Mouse (Mus musculus): ENCODE data around the gene Zfp781.
A peak's percentile ranks its signal among the peaks of the same experiment; 100 is the strongest.
"Not testable (repeated sequence)": the region's sequence is repeated elsewhere in the genome, so short reads cannot be mapped to it uniquely, and the experiment has no call there.

The Zfp781 gene

DNA sequence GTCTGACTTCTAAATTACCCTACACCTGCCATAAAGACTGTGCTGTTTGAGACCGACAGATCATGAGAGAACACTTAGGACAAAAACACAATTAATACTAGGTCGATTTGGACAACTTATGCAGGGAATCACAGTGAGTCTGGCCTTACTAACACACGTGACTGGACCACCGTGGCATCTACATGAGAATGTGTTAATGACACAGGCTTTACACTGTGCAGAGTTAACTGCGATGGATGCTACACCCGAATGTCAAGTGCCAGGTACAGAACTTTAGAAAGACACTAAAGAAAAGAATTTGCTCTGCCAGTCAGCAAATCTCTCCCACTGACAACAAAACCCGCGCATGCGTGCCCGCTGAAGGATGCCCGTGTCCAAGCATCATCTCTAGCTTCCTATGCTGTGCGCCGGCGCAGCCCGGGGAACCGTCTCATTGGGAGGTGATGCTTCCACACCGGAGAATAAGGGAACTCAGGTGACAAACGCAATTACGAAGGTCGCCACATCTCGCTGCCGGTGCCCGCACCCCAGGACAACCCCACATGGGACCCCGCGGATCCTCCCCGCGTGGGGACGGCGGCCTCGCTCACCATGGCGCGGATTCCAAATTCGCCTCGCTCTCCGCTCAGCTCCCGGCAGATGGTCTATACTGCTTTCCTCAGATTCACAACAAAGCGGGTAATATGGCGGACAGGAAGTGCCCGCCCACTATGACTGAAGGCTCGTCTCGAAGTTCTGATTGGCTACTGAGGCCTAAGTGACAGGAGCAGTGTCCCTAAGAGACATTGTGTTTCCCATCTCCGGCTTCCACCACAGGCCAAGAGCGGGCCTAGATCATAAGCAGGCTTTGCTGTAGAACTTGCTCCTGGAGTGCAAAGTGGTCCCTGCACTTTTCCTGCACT is at the start of gene Zfp781:
Gene Zfp781, minus strand, starts transcription at position 639 of the 902 bp plus-strand sequence.
- not testable (repeated sequence) for DNase-seq (ENCODE audit: low spot score in 2 of 2)

DNA sequence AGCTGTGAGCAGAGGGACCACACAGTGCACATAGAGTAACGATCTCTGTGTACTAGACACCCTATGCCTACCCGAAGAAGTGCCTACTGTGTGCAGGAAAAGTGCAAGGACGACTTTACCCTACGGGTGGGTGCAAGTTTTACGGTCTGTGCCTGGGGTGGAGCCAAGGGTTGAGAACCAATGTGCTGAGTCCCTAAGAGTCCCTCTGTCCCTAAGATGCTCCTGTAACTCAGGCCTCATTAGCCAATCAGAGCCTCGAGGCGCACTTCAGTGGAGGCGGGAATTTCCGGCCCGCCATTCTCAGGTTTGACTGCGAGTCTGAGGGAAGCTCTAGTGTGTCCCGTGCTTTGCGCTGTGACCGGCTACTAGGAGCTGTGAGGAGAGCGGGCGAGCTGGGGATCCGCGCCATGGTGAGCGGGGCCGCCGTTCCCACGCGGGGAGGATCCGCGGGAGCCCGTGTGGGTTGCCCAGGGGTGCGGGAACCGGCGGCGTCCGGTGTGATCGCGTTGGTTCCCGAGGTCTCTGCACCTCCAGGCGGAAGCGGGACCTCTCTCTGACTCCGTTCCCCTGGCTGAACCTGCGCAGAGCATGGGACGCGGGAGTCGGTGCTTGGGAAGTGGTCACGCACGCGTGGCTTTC is 48.2 kb upstream of the Zfp781 start:
- not testable (repeated sequence) for DNase-seq (ENCODE audit: low spot score in 2 of 2)

DNA sequence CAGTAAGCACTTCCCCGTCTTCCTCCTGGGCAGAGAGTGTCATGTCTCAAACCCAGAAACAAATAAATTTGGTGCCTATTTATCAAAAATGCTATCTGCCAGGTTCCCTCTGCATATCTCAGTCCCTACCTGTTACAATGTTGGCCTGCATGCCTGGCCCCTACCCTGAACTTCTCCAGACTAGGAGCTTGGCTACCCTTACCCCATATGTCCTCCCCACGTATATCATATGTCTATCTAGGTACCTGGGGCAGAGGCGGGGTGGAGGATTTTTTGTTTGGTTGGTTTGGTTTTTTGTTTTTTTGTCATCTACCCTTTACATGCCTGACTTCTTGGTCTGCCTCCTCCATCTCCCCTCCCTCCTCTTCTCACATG is 451 bp upstream of the Zfp781 start:
- DNase-seq (ENCODE audit: low spot score in 2 of 2), result not testable (repeated sequence)

- DNase-seq (ENCODE audit: low spot score in 2 of 2), result peak; percentile 3 to 4
These were observed 66.6 kb downstream of the Zfp781 start, which contains the start of gene Gm32687 for GRCm38 (mm10) chr10:81863409-81864407. Gm32687 (plus strand) TSS chr10:81863934.
